Mouse (Mus musculus) liver, adult 2 months (tissue): ENCODE measurements around the gene Gm45062.

ENCODE experiments used
- CTCF ChIP-seq: fragments of 200-500 bp; IDR thresholded peaks from 2 replicates; pipeline ENCODE4 v1.5.1; 2011; ENCODE audit warnings: low read depth, low read length, control low read depth
- POLR2A ChIP-seq: fragments of 200-500 bp; IDR thresholded peaks from 2 replicates; pipeline ENCODE4 v1.6.1; 2011; ENCODE audit warnings: low read length, control low read depth; ENCODE audit not compliant: insufficient read depth; ENCODE audit errors: extremely low read depth

DNA sequence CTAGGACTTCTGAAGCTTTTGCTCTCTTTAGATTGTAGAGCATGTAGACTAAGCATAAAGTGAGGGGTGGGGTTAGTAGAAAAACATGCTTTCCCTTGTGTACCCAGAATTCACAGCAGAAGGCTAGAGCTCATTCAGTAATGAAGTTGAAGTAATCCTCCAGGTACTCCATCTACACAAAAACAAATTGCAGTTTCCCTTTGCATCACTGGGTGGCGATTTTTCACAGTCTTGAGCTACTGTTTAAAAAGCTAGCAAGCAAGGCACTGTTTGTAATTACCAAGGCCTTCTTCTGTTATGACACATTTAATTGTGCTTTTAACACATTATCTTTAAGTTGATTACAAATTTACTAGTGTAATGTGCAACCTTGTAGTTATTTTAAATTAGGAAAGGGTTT is 15.8 kb downstream of the Gm45062 start:
- no peak for TF ChIP-seq POLR2A
- no peak for TF ChIP-seq CTCF
